In the genomic region with DNA sequence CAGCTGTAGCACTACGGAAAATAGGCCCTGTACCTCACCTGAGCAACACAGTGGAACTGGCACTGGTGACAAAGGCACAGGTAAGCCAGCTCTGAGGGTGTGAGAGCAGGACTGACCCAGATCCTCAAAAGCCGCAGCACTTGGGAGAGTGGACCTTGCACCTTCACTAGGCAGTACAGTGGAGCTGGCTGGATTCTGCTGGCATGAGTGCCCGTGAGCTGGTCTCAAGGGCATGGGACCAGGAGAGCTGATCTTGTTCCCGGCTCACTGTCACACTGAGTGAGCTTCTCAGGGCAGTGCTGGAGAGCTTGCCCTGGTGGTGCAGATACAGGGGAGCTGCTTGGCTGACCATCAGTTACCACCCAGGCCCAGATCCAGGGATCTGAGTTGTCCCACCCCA, we compare ENCODE assay signal across 20 mouse cellular contexts.
A peak's percentile ranks its signal among the peaks of the same experiment; 100 is the strongest.
DNase-seq lines count a peak whose midpoint lies in the region; ATAC-seq and TF ChIP-seq lines count a peak whose summit lies in the region.
"Had no signal": no experiment of that assay in that cellular context is flagged by ENCODE, and none has a peak within 500 bp of the region (broad histone marks: within the 10 kb centered on the region; RNA-seq: fewer than 3 reads in every experiment).

No protein-coding gene starts in this region.

- no peak overlapping the region for H3K4me3 ChIP-seq in heart, adult 2 months
- no peak overlapping the region for H3K4me3 ChIP-seq in heart, embryonic 11.5 days (ENCODE audit: low read depth, low read length)
- no peak overlapping the region for H3K4me3 ChIP-seq in liver, adult 2 months (ENCODE audit: insufficient read depth, low read depth, low read length)
- no peak overlapping the region for H3K4me3 ChIP-seq in liver, postnatal 0 days (ENCODE audit: low read depth, low read length)
- no peak overlapping the region for H3K4me3 ChIP-seq in hindbrain, embryonic 11.5 days (ENCODE audit: low read depth, low read length)
- H3K4me3 ChIP-seq: forebrain, embryonic 12.5 days; heart, embryonic 15.5 days; layer of hippocampus, adult 2 months; liver, embryonic 13.5 days had no signal

- no peaks in the 10 kb centered on the region for H3K9me3 ChIP-seq in heart, embryonic 11.5 days (replicated peaks; ENCODE audit: control insufficient read depth, low read length)
- H3K9me3 ChIP-seq in liver, postnatal 0 days (ENCODE audit: low read length) = no peaks in the 10 kb centered on the region
- H3K9me3 ChIP-seq in hindbrain, embryonic 11.5 days (ENCODE audit: control insufficient read depth, low read length) = no peaks in the 10 kb centered on the region
- H3K9me3 ChIP-seq: forebrain, embryonic 12.5 days; heart, embryonic 15.5 days; liver, embryonic 13.5 days had no signal

- 68% methylated on average over 4 of the region's 4 CpGs for WGBS in heart, adult 2 months
- 82% methylated on average over 4 of the region's 4 CpGs for WGBS in heart, embryonic 11.5 days (ENCODE audit: insufficient replicate concordance)
- 63% methylated on average over 4 of the region's 4 CpGs for WGBS in liver, adult 2 months
- WGBS in liver, postnatal 0 days (ENCODE audit: insufficient replicate concordance) = 79% methylated on average over 4 of the region's 4 CpGs
- WGBS in hindbrain, embryonic 11.5 days = 93% methylated on average over 4 of the region's 4 CpGs

- TF ChIP-seq CTCF in heart, adult 2 months (IDR thresholded peaks at IDR 0.05) = no peak
- TF ChIP-seq CTCF in liver, adult 2 months (IDR thresholded peaks at IDR 0.05; ENCODE audit: low read depth, low read length) = no peak
- TF ChIP-seq CTCF in liver, postnatal 0 days (IDR thresholded peaks at IDR 0.05; ENCODE audit: low read depth) = no peak

- intact Hi-C loops in heart, adult 2 months (cut with DNase I) = loop anchor here (10.0 kb wide), 1 partner anchor 235 kb away; no protein-coding TSS in a partner anchor

- H3K4me2 ChIP-seq in heart, embryonic 11.5 days = no peak overlapping the region
- H3K4me2 ChIP-seq in liver, postnatal 0 days (ENCODE audit: low read depth, low read length) = no peak overlapping the region
- no peak overlapping the region for H3K4me2 ChIP-seq in hindbrain, embryonic 11.5 days (replicated peaks; ENCODE audit: low read depth, low read length)
- H3K4me2 ChIP-seq: forebrain, embryonic 12.5 days; heart, embryonic 15.5 days; liver, embryonic 13.5 days had no signal

- H3K27ac ChIP-seq in heart, adult 2 months = no peak overlapping the region
- no peak overlapping the region for H3K27ac ChIP-seq in heart, embryonic 11.5 days (ENCODE audit: low read depth, low read length)
- H3K27ac ChIP-seq in liver, adult 2 months (replicated peaks; ENCODE audit: insufficient read depth, low read depth, low read length) = no peak overlapping the region
- no peak overlapping the region for H3K27ac ChIP-seq in liver, postnatal 0 days (ENCODE audit: low read depth)
- H3K27ac ChIP-seq in hindbrain, embryonic 11.5 days (ENCODE audit: low read depth, low read length) = no peak overlapping the region
- H3K27ac ChIP-seq: forebrain, embryonic 12.5 days; heart, embryonic 15.5 days; layer of hippocampus, adult 2 months; liver, embryonic 13.5 days had no signal

- TF ChIP-seq POLR2A in heart, adult 2 months (IDR thresholded peaks at IDR 0.05; ENCODE audit: insufficient read depth, low read depth, low read length) = no peak
- TF ChIP-seq POLR2A in liver, adult 2 months (IDR thresholded peaks at IDR 0.05; ENCODE audit: extremely low read depth, insufficient read depth, low read length) = no peak

- H3K27me3 ChIP-seq in heart, adult 2 months (ENCODE audit: control insufficient read depth, insufficient read depth, low read length) = no peaks in the 10 kb centered on the region
- peaks cover 6% of the 10 kb centered on the region; the same call in 1 of the 2 replicates for H3K27me3 ChIP-seq in heart, embryonic 11.5 days (ENCODE audit: control insufficient read depth, insufficient read depth, low read length)
- H3K27me3 ChIP-seq in liver, adult 2 months (ENCODE audit: control insufficient read depth, insufficient read depth, low read length) = no peaks in the 10 kb centered on the region
- no peaks in the 10 kb centered on the region for H3K27me3 ChIP-seq in liver, postnatal 0 days (ENCODE audit: insufficient read depth, low read length)
- no peaks in the 10 kb centered on the region for H3K27me3 ChIP-seq in hindbrain, embryonic 11.5 days (ENCODE audit: control insufficient read depth, insufficient read depth, low read length)
- H3K27me3 ChIP-seq: forebrain, embryonic 12.5 days; heart, embryonic 15.5 days; liver, embryonic 13.5 days had no signal

- DNase-seq in adrenal gland, postnatal 14 days = peak; percentile 7
- no peak for DNase-seq in adrenal gland, postnatal 10 days
- peak; percentile 31 to 35 for DNase-seq in heart, adult 2 months
- DNase-seq in liver, adult 2 months (ENCODE audit: extremely low read depth, low read depth, low spot score) = peak; percentile 52
- DNase-seq in liver, postnatal 0 days = no peak
- peak; percentile 3 to 16 for DNase-seq in kidney, postnatal 4 days
- no peak for DNase-seq in hindbrain, embryonic 11.5 days (ENCODE audit: low spot score)
- DNase-seq: cerebellum, adult 11 months; gastrocnemius, postnatal 36 days; left cerebral cortex, postnatal 4 days; liver, embryonic 13.5 days; midbrain, embryonic 14.5 days; thymus, postnatal 36 days had no signal

- H3K4me1 ChIP-seq in heart, adult 2 months (ENCODE audit: control insufficient read depth, insufficient read depth, low read length) = peaks cover 6% of the 10 kb centered on the region
- H3K4me1 ChIP-seq in heart, embryonic 11.5 days (ENCODE audit: control insufficient read depth, insufficient read depth, low read length) = no peaks in the 10 kb centered on the region
- no peaks in the 10 kb centered on the region for H3K4me1 ChIP-seq in liver, adult 2 months (ENCODE audit: control insufficient read depth, insufficient read depth, low read length)
- H3K4me1 ChIP-seq in liver, postnatal 0 days (ENCODE audit: insufficient read depth) = no peaks in the 10 kb centered on the region
- H3K4me1 ChIP-seq in hindbrain, embryonic 11.5 days (replicated peaks; ENCODE audit: control insufficient read depth, insufficient read depth, low read length) = no peaks in the 10 kb centered on the region
- H3K4me1 ChIP-seq: liver, embryonic 13.5 days had no signal

- no peaks in the 10 kb centered on the region for H3K36me3 ChIP-seq in heart, adult 2 months (ENCODE audit: control insufficient read depth, insufficient read depth, low read length)
- no peaks in the 10 kb centered on the region for H3K36me3 ChIP-seq in heart, embryonic 11.5 days (ENCODE audit: control insufficient read depth, insufficient read depth, low read length)
- no peaks in the 10 kb centered on the region for H3K36me3 ChIP-seq in liver, adult 2 months (ENCODE audit: control insufficient read depth, insufficient read depth, low read length)
- H3K36me3 ChIP-seq in liver, postnatal 0 days (replicated peaks; ENCODE audit: insufficient read depth, low read length) = no peaks in the 10 kb centered on the region
- H3K36me3 ChIP-seq in hindbrain, embryonic 11.5 days (ENCODE audit: control insufficient read depth, insufficient read depth, low read length) = no peaks in the 10 kb centered on the region
- H3K36me3 ChIP-seq: forebrain, embryonic 12.5 days; G1E; heart, embryonic 15.5 days; liver, embryonic 13.5 days had no signal

- no peaks in the 10 kb centered on the region for H3K79me2 ChIP-seq in heart, adult 2 months (replicated peaks; ENCODE audit: control insufficient read depth, insufficient read depth, low read length)
- H3K79me2 ChIP-seq in liver, adult 2 months (ENCODE audit: control insufficient read depth, insufficient read depth, low read length) = no peaks in the 10 kb centered on the region

- no peak for ATAC-seq in heart, embryonic 11.5 days (replicated peaks; ENCODE audit: insufficient number of reproducible peaks, low FRiP score, low TSS enrichment)
- ATAC-seq in liver, postnatal 0 days = no peak
- ATAC-seq in hindbrain, embryonic 11.5 days (ENCODE audit: low FRiP score) = no peak
- ATAC-seq: CD4-positive, CD25-positive, alpha-beta regulatory T cell, adult 4 months; hindbrain, embryonic 16.5 days had no signal

- TF ChIP-seq EP300 in heart, adult 2 months (IDR thresholded peaks at IDR 0.05; ENCODE audit: insufficient read depth, low read depth, low read length) = no peak
- TF ChIP-seq EP300 in liver, postnatal 0 days (IDR thresholded peaks at IDR 0.05; ENCODE audit: low read depth) = no peak

- H3K9ac ChIP-seq in heart, adult 2 months (ENCODE audit: low read depth, low read length) = no peak overlapping the region
- H3K9ac ChIP-seq in heart, embryonic 11.5 days (ENCODE audit: low read depth, low read length) = no peak overlapping the region
- no peak overlapping the region for H3K9ac ChIP-seq in liver, adult 2 months (ENCODE audit: low read depth, low read length)
- no peak overlapping the region for H3K9ac ChIP-seq in liver, postnatal 0 days (replicated peaks)
- H3K9ac ChIP-seq in hindbrain, embryonic 11.5 days (ENCODE audit: low read depth, low read length) = no peak overlapping the region
- H3K9ac ChIP-seq: forebrain, embryonic 12.5 days; heart, embryonic 15.5 days; liver, embryonic 13.5 days had no signal

Comparison
In these comparisons a context has a peak if more than half of its experiments do, and no peak if none do; other contexts are left out.
1. DNase-seq: peak in adrenal gland, postnatal 14 days (single experiment), heart, adult 2 months (2 of 2), liver, adult 2 months (single experiment) and kidney, postnatal 4 days (2 of 2); none in adrenal gland, postnatal 10 days (single experiment), liver, postnatal 0 days (single experiment) and hindbrain, embryonic 11.5 days (single experiment).